Mouse (Mus musculus): Measurements from ENCODE around the gene Ubqln1. TPM values are rescaled to one million over a fixed set of nuclear protein-coding genes. Genes with fewer than 3 reads are reported as not detected.

Ubqln1 gene
- polyA plus RNA-seq, 1 experiment from 2014 or later: 184 TPM

Other genes with a start within 250 kb of the Ubqln1 start
- 5.6 and 6.1 TPM in 2 replicates for gene Klhl3, start 102.1 kb downstream of the Ubqln1 start, polyA plus RNA-seq (2016; fragmentation: Nextera tagmentation; extraction: Ambion mirVana)
- gene Hnrnpa0, start 87.1 kb downstream of the Ubqln1 start, polyA plus RNA-seq (2016; fragmentation: Nextera tagmentation; extraction: Ambion mirVana): 44.4 and 54.5 TPM in 2 replicates
- 69.1 and 77.5 TPM in 2 replicates for gene Idnk, start 58.0 kb downstream of the Ubqln1 start, polyA plus RNA-seq (2016; fragmentation: Nextera tagmentation; extraction: Ambion mirVana)
- 52.4 and 53.5 TPM in 2 replicates for gene Gkap1, start 60.0 kb upstream of the Ubqln1 start, polyA plus RNA-seq (2016; fragmentation: Nextera tagmentation; extraction: Ambion mirVana)
- gene Kif27, start 143.5 kb upstream of the Ubqln1 start, polyA plus RNA-seq (2016; fragmentation: Nextera tagmentation; extraction: Ambion mirVana): 1.1 and 2.4 TPM in 2 replicates
- 27.6 and 28.0 TPM in 2 replicates for gene 2210016F16Rik, start 169.6 kb upstream of the Ubqln1 start, polyA plus RNA-seq (2016; fragmentation: Nextera tagmentation; extraction: Ambion mirVana)
- gene Rmi1, start 186.6 kb upstream of the Ubqln1 start, polyA plus RNA-seq (2016; fragmentation: Nextera tagmentation; extraction: Ambion mirVana): 25.5 and 31.2 TPM in 2 replicates
- gene Hnrnpk, start 187.7 kb upstream of the Ubqln1 start, polyA plus RNA-seq (2016; fragmentation: Nextera tagmentation; extraction: Ambion mirVana): 1,935 and 2,000 TPM in 2 replicates